In the genomic region with DNA sequence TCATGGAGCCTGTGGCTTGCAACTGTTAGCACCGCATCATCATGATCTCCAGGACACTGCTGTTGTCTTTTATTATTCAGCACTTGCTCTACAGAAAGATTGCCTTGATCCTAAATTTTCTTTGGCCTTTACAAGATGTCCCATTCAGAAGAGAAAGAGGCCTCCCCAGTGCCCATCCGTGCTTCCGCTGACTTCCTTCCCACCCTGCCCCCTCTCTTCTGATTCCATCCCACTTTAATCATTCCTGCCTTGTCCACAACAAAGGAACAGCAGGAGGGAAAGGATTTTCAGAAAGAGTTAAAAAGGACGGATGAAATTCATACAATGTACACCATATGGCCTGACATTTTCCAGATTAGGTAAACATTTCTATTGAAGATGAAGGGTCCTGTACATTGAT, we compare ENCODE assay signal across 15 mouse cellular contexts.
"Had no signal": no experiment of that assay in that cellular context is flagged by ENCODE, and none has a peak within 500 bp of the region (broad histone marks: within the 10 kb centered on the region; RNA-seq: fewer than 3 reads in every experiment).

No protein-coding gene starts in this region.

- H3K4me1 ChIP-seq: limb, embryonic 12.5 days; liver, embryonic 13.5 days; megakaryocyte, embryonic 14.5 days had no signal

- H3K4me3 ChIP-seq: layer of hippocampus, adult 2 months; limb, embryonic 12.5 days; liver, embryonic 13.5 days; lung, embryonic 15.5 days; megakaryocyte, embryonic 14.5 days had no signal

- ATAC-seq: liver, postnatal 0 days; midbrain, embryonic 16.5 days had no signal

- H3K36me3 ChIP-seq: limb, embryonic 12.5 days; liver, embryonic 13.5 days; lung, embryonic 15.5 days had no signal

- H3K9me3 ChIP-seq: limb, embryonic 12.5 days; liver, embryonic 13.5 days; lung, embryonic 15.5 days; megakaryocyte, embryonic 14.5 days had no signal

- H3K4me2 ChIP-seq: limb, embryonic 12.5 days; liver, embryonic 13.5 days; lung, embryonic 15.5 days had no signal

- H3K9ac ChIP-seq: limb, embryonic 12.5 days; liver, embryonic 13.5 days; liver, postnatal 0 days; lung, embryonic 15.5 days had no signal

- DNase-seq: kidney, postnatal 10 days; liver; liver, embryonic 13.5 days; liver, postnatal 0 days; lung, postnatal 14 days; right cerebral cortex, postnatal 4 days; spleen, adult 18-20 months; thymus, adult 2 months; thymus, postnatal 25 days had no signal

- H3K27me3 ChIP-seq: limb, embryonic 12.5 days; liver, embryonic 13.5 days; lung, embryonic 15.5 days; megakaryocyte, embryonic 14.5 days had no signal

- H3K27ac ChIP-seq: layer of hippocampus, adult 2 months; limb, embryonic 12.5 days; liver, embryonic 13.5 days; lung, embryonic 15.5 days; macrophage had no signal
